Mouse (Mus musculus) left cerebral cortex, adult 2 months (tissue): Measurements from ENCODE around the gene Ablim1. TPM values are rescaled to one million over a fixed set of nuclear protein-coding genes. Genes with fewer than 3 reads are reported as not detected.

Experiments
- DNase-seq, 2 experiments: peaks; one replicate each; pipeline ENCODE4 v3.0.0; 2021 to 2022; ENCODE audit warnings: low spot score in 2 of 2, mixed read lengths in 1 of 2; ENCODE audit errors: extremely low spot score in 1 of 2
- H3K27ac ChIP-seq: fragments of 200-600 bp; 2 replicates; pipeline ENCODE4 v1.8.1; 2022
- H3K4me3 ChIP-seq: fragments of 200-600 bp; 2 replicates; pipeline ENCODE4 v1.8.1; 2022
- CTCF ChIP-seq: fragments of 200-600 bp; IDR thresholded peaks from 2 replicates; pipeline ENCODE4 v1.8.1; 2022; ENCODE audit warnings: antibody characterized with exemption, mild to moderate bottlenecking, moderate library complexity
- intact Hi-C: fragments of 180-260 bp; cut with DNase I; formaldehyde crosslinking; loops from one replicate; pipeline ENCODE4 v1.15.1; 2025
- long read RNA-seq, 2 experiments: library from polyadenylated mRNA; stranded (forward); transcript quantifications; one replicate each; pipeline ENCODE4 v2.0.0; 2021; ENCODE audit warnings: borderline mapping rate in 2 of 2
- total RNA-seq, 2 experiments: library from RNA; stranded (reverse); gene quantifications; 2 replicates each; pipeline ENCODE4 v1.2.3; 2021

Gene Ablim1
- total RNA-seq = 100 to 1,000 TPM; 118 to 124 TPM
- long read RNA-seq, experiment 1, partial matches to known transcripts = 7 of 80 reads
- long read RNA-seq, experiment 1, other reads (novel, unspliced or antisense) = 73 of 80 reads
- long read RNA-seq, experiment 2, partial matches to known transcripts = 3 of 50 reads
- long read RNA-seq, experiment 2, other reads (novel, unspliced or antisense) = 47 of 50 reads

DNA sequence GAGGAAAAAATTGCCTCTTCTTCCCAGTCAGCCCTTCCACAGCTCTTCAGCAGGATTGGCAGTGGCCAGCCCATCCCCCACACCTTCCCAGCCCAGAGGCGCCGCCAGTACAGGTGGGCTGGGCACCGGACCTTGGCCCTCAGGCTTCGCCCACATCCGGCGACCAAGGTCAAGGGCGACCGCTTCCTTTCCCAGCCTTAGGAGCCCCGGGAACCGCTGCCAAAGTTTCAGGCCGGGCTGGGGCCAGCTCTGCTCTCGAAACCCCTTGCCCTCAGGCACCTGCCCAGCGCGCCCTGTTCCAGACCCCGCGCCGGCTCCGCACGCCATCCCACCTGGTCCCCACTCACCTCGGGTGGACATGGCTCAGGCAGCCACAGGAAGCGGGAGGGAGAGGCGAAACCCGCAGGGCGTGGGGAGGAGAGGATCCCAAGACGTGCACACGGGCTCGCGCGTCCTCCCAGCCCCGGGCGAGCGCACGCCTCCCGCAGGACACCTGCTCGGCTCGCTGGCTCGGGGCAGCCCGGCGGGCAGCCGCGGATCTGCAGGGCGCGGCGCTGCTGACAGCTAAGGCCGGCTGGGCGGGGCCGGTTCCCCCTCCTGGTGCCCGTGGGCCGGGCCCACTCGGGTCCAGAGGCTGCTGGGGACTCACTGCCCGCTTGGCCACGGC lies at the start of gene Ablim1:
Gene Ablim1 (minus strand): TSS at position 574 of the 667 bp plus-strand sequence.
- H3K4me3 ChIP-seq = peak within 1 kb of the TSS; percentile 72
- DNase-seq = peak; percentile 55 to 64
- intact Hi-C loops = loop anchor here (1.0 to 2.0 kb wide), 2 partner anchors 42 to 75 kb away; no protein-coding TSS in a partner anchor

DNA sequence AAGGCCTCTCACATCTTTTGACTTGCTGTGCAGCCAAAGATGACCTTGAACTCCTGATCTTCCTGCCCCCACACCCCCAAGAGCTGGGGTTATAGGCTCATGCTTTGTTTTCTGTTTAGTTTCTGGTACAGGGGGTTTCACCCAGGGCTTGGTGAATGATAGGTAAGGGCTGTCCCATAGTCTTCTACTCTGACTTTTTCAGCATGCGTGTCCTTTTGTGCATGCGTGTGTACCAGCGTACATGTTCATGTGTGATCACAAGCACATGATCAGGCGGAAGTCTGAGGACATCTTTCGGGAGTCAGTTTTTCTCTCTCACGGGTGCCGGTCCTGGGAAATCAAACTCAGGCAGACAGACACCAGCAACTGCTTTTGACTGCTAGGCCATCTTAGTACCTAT lies 48.8 kb upstream of the Ablim1 start:
- Histone ChIP-seq H3K4me3 (peak overlapping the region; percentile 97; the same call in 1 of the 2 replicates), H3K27ac (no peak overlapping the region)
- TF ChIP-seq CTCF = no peak
- intact Hi-C loops = loop anchor here (5.0 kb wide), 1 partner anchor 89 kb away; the partner anchor contains the start of gene Trub1
- no peak for DNase-seq

More for the DNA sequence above, at the start of gene Ablim1:
- peak; percentile 43 for TF ChIP-seq CTCF
- H3K27ac ChIP-seq = peak within 1 kb of the TSS; percentile 96

DNA sequence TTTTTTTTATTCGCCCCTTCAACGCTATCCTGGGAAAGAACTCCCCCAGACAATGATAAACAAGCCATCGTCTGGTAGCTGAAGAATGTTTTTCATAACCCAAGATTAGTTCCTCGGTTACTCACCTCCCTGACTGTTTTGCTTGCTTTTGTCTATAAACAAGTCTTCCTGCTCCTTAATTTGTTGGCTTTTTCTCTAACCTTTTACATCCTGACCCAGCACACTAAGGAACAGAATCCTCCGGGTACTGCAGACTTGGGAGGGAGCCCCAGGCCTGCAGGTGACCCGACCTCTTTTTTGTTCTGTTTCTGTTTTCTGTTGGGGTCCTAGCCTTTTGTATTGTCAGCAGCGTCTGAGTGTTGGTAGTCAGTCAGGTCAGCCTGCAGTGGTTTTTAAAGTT lies 48.4 kb upstream of the Ablim1 start:
- no peak for TF ChIP-seq CTCF
- peak overlapping the region; percentile 97 for H3K4me3 ChIP-seq
- no peak for DNase-seq
- no peak overlapping the region for H3K27ac ChIP-seq
- intact Hi-C loops = loop anchor here (5.0 kb wide), 1 partner anchor 89 kb away; the partner anchor contains the start of gene Trub1

DNA sequence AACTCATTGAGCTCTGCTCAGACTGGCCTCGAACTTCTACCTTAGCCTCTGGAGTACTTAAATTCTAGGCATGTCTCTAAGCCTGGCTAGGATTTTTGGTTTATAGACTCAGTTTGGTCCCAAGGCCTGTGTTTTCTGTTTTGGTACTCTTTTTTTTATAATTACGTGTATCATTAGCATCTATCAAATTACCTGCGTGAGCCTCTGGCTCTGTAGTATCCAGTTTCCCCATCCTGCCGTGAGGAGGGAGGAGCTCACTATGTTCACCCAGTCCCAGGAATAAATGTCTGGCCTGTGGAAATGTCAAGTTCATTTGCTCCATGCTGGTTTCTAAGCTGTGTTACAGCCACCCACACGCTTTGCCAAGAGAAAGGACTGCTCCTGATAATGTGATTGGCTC lies 47.9 kb upstream of the Ablim1 start:
- H3K27ac ChIP-seq = no peak overlapping the region

DNA sequence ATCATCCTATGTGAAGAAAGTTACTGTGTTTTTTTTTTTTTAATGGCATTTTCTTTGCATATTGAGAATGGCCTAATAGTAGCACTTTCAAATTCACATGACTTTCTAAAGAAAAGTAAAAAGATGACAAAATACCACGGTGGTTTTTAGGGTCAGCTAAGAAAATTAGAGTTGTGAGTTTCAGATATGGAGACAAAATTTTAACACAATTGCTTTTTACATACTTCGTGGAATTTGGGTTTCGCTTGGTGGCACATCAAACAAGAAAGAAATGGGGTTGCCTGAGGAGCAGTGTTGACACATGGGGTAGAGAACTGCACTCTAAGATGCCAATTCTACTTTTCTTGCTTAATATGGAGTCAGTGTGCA lies 47.2 kb upstream of the Ablim1 start:
- no peak for DNase-seq
- Histone ChIP-seq H3K27ac (peak overlapping the region; percentile 96), H3K4me3 (peak overlapping the region; percentile 97)
- intact Hi-C loops = loop anchor here (5.0 kb wide), 1 partner anchor 90 kb away; the partner anchor contains the start of gene Trub1
- no peak for TF ChIP-seq CTCF

More for the DNA sequence above, 47.9 kb upstream of the Ablim1 start:
- peak overlapping the region; percentile 97 for H3K4me3 ChIP-seq
- no peak for DNase-seq
- TF ChIP-seq CTCF = no peak
- intact Hi-C loops = loop anchor here (5.0 kb wide), 1 partner anchor 90 kb away; the partner anchor contains the start of gene Trub1

DNA sequence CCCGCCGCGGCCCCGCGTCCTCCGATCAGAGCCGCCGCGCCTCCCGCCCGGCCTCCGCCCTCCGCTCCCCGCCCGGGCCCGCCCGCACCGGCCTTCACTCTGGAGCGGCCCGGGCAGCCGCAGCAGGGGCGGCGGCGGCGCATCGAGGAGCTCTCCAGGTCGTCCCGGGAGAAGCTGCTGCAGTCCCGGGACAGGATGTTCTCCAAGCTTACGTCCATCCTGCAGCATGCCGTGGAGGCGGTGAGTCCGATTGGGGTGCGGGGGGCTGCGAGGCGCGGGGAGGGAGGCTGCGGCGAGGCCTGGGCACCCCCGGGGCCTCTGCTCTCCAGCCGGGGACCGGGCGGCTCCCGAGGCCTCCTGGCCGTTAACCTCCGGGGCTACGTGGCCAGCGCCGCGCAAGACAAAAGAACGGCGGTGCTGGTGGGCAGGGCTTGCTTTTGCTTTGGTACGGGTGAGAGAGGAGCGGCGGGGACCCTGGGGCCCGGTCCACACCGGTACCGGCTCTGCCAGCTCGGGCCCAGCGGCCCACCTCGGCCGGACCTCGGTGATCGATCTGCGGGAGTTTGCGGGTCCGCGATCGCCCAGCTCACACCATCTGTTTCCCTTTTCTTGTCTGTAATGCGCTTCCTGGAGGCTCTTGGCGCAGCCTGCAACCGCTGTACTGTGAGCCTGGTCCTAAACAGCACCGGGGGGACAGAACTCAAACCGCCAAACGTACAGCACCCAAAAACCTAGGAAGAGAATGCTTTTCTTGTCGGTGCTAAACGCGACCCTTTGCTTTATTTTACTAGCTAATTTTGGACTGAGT lies 46.6 kb upstream of the Ablim1 start:
- intact Hi-C loops = loop anchor here (5.0 kb wide), 1 partner anchor 91 kb away; the partner anchor contains the start of gene Trub1
- TF ChIP-seq CTCF = no peak
- Histone ChIP-seq H3K4me3 (peak overlapping the region; percentile 97), H3K27ac (peak overlapping the region; percentile 96)
- DNase-seq = peak; percentile 55

DNA sequence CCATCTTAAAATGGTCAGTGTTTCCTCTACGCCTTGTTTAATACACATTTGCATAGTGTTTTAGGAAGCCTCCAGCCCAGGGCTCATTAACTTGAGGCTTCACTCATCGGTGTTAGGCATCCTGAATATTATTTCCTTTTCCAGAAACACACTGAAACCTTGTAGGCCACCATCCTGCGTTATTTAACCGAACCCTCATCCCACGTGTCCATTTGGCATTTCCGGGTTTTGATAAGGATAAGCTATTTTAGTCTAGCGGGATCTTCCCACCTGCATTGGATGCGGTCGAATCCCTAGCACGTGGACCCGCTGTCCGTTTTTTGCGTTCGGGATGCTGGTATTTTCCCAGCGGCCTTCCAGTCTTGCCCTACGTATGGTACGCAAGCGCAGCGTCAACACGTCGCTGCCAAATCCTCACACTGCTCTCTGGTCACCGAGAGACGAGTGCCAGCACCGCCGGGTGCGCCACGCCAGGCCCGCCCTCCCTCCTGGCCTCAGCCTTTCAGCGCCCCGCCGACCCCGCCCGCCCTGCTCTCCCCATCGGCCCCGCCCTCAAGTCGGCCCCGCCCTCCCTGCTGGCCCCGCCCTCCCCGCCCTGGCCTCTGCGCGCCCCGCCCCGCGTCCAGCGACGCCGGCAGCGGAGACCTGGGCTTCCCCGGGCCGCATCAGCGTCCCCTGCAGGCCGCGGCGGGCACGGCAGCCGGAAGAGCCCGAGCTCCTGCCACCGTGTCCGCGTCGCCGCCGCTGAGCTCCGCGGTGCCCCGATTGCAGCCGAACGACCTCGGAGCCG lies 45.8 kb upstream of the Ablim1 start, which contains the start of gene Fam160b1:
Gene Fam160b1 (plus strand): TSS at position 340 of the 790 bp plus-strand sequence.
- TF ChIP-seq CTCF = peak; percentile 72
- peak within 1 kb of the TSS; percentile 97 for H3K4me3 ChIP-seq
- intact Hi-C loops = loop anchor here (5.0 kb wide), 1 partner anchor 92 kb away; the partner anchor contains the start of gene Trub1
- H3K27ac ChIP-seq = peak within 1 kb of the TSS; percentile 96
- peak; percentile 94 to 95 for DNase-seq

DNA sequence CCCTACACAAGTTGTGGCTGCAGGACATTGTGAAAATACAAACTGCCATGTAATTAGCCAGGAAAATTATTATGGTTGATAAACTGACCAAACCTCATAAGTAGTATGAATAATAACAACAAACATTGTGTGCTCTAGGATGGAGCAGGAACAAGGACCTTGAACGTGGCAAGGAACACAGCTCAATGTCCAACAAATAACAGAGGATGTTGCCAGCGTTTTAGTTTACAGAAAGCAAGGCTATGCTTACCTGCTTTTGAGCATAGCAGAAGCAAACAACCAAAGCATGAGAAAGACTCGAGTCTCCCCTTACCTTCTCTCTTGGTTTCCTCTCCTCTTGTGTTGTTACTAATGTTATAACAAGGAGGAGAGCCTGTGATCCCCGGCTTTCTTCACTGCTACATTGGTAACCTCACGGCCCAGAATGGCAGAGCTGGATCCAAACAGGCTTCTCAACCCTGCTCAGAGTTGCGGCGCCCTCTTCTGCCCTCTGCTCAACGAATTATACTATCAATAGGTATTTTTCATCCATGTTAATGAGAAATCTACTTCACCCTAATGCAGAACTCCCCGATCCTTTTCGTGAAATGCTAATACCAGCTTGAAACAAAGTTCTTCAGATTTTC lies 45.1 kb upstream of the Ablim1 start:
- Histone ChIP-seq H3K27ac (peak overlapping the region; percentile 89), H3K4me3 (peak overlapping the region; percentile 97)
- no peak; the same call in 1 of the 2 replicates for TF ChIP-seq CTCF
- intact Hi-C loops = loop anchor here (5.0 kb wide), 1 partner anchor 92 kb away; the partner anchor contains the start of gene Trub1
- no peak for DNase-seq

DNA sequence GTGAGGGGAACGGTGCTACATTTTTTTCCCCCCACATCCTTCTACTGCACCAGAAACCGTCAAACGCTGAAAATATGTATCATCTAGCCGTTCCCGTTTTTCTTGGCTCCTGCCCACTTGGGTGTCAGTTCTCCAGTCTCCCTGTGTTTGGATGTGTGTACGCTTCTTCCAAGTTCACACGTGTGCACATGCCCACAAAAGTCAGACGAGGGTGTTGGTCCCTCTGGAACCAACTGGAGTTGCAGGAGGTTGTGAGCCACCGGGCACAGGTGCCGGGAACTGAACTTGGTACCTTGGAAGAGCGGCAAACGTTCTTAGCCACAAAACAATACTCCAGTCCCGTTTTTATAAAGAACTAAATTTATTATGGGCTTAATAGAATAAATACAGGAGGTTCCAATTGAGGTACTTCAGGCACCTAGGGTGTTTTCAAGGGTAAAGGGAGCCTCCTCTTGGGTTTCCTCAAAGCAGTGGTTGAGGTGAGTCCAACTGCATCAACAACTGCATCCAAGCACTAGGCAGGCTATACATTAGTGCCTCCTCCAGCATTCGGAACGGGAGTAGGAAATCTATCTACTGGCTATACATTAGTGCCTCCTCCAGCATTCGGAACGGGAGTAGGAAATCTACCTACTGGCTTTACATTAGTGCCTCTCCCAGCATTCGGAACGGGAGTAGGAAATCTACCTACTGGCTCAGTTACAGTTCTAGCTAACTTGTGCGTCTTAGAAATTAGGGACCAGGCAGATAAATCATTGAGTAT lies 44.3 kb upstream of the Ablim1 start:
- no peak for TF ChIP-seq CTCF
- Histone ChIP-seq H3K27ac (peak overlapping the region; percentile 48; the same call in 1 of the 2 replicates), H3K4me3 (peak overlapping the region; percentile 97)
- intact Hi-C loops = no loop called here
- no peak for DNase-seq

DNA sequence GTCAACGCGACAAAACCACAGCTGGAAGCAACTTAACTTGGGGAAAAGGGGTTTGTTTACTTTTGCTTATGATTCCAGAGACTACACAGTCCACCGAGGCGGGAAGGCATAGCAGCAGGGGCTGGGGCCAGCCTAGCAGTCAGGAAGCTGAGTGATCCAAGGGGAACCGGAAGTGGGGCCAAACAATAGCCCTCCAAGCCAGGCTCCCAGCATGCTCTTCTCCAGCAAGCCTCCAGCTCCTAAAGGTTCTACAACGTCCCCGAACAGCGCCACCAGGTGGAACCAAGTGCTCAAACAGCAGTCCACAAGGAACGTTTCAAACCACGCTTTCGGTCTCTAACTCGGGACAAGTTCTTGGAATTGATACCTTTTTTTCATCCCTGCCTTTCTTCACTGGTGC lies 43.6 kb upstream of the Ablim1 start:
- intact Hi-C loops = no loop called here
- peak; percentile 65 for TF ChIP-seq CTCF
- peak overlapping the region; percentile 32 for H3K4me3 ChIP-seq
- peak in 1 of 2 experiments; percentile 35 for DNase-seq
- peak overlapping the region; percentile 48; the same call in 1 of the 2 replicates for H3K27ac ChIP-seq
